Mouse (Mus musculus) adrenal gland, adult 8-10 months (tissue): ENCODE measurements around the gene Hist1h1t. TPM values are rescaled to one million over a fixed set of nuclear protein-coding genes. Genes with fewer than 3 reads are reported as not detected.
A peak's percentile ranks its signal among the peaks of the same experiment; 100 is the strongest.
"Not testable (repeated sequence)": the region's sequence is repeated elsewhere in the genome, so short reads cannot be mapped to it uniquely, and the experiment has no call there.

Experiments
- DNase-seq: peaks from one replicate; pipeline ENCODE4 v3.0.0; 2022
- total RNA-seq, 4 experiments: library from RNA; stranded (reverse); gene quantifications; 2 replicates each; pipeline ENCODE4 v1.2.4; 2022

The Hist1h1t gene
- total RNA-seq, 4 experiments from 2014 or later, result 0.26 TPM; not detected in 3

DNA sequence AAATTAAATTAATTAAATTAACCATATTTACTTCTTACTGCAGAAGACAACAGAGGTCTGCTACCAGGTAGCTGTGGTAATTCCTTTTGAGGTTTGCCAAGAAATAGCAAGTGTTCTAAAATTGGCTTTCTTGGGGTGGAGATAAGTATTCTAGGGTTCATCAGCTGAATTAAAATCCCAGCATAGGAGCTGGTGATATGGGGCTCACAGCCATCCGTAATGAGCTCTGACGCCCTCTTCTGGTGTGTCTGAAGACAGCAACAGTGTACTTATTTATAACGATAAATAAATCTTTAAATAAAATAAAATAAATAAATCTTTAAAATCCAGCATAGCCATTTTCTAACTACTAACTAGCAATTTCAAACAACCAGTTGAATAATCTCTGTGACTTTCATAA, 4.2 kb downstream of the Hist1h1t start:
- no peak for DNase-seq

DNA sequence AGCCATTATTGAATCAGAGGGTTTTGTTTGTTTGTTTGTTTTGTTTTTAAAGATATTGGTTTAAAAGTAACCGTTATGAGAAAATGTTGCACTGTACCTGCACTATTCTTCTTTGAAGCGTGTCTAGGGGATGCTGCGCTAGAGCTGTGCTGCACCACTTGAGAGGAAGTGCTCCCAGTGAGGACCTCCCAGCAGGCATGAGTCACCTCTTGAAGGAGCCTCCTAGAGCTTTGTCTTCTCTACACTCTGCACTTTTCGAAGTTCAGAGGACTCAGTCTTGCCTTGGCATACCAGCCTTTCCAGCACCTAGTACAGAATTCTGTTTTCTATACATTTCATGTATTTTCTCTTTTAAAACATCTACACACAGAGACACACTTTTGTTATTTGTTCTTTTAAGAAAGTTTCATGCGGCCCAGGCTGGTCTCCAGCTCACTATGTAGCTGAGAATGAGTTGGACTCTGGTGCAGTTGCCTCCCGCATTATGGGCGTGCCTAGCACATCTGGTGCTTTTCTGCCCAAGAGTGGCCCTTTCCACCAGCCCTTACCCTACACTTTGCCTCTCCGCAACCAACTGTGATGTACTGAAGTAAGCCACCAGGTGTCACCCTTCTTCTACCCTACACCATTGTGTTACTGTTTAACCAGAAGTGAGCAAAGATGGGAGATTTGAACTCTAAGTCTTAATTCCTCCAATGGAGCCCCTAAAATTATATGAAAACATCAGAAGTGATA, 5.3 kb downstream of the Hist1h1t start:
- peak; percentile 71 for DNase-seq

DNA sequence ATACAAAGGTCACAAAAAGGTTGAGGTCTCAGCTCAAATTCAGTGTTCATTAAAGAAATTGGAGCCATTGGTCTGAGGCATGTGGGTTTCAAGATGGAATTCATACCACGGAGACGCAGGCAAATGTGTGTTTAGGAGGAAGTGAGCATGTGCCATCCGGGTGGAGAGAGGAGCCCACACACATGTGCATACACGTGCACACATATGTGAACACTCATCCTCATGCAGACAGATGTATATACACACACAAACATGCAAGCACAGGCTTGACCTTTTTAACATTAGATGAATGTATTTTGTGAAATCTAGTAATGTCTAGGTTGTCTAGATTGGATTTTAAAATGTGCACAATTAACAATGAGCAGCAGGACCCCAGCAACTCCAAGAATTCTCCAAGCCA, 6.6 kb downstream of the Hist1h1t start:
- DNase-seq, result no peak

DNA sequence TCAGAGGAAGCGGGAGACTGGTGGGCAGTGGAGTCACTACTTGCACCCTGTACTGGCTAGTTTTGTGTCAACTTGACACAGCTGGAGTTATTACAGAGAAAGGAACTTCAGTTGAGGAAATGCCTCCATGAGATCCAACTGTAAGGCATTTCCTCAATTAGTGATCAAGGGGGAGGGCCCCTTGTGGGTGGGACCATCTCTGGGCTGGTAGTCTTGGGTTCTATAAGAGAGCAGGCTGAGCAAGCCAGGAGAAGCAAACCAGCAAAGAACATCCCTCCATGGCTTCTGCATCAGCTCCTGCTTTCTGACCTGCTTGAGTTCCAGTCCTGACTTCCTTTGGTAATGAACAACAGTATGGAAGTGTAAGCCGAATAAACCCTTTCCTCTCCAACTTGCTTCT, 7.2 kb downstream of the Hist1h1t start:
- not testable (repeated sequence) for DNase-seq

DNA sequence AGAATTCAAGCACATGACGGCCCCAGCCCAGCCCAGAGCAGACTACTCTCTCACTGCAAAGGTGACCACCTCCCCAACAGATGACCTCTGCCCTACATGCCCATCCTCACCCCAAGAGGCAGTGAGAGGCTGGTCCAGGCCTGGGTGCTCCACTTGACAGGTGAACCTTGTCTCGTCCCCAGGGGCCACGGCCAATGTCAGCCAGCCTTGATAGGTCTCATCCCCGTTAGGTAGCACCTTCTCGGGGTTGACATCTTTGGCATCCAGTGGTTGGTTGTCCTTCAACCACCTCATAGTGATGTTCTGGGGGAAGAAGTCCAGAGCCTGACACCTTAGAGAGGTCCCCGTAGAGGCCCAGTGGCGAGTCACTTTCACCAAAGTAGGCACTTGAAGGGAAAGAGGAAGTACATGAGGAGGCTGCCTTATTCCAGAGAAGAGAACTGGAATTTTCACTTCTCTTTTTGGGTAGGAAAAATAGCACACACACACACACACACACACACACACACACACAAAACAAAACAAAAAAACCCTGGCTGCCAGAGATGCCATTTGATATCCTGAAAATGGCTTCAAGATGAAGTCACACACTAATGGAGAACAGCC, 10.2 kb downstream of the Hist1h1t start:
- DNase-seq, result no peak

DNA sequence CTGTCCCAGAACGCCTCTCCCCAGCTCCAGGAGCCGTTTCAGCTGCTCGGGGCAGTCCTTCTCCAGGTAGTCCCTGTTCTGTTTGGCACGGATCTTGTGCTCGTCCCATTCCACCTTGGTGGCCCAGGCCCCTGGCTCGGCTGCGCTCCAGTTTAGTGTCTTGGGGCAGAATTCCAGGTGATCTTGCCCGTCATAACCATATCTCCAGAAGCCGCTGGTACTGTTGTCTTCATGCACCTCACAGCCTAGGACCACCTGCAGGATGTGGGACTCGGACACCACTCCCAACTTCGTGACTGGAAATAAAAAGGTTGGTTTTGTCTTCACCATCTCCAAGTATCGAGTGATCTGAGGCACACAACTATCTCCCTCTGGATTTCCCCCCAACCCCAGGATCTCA, 11.2 kb downstream of the Hist1h1t start:
- DNase-seq, result no peak

DNA sequence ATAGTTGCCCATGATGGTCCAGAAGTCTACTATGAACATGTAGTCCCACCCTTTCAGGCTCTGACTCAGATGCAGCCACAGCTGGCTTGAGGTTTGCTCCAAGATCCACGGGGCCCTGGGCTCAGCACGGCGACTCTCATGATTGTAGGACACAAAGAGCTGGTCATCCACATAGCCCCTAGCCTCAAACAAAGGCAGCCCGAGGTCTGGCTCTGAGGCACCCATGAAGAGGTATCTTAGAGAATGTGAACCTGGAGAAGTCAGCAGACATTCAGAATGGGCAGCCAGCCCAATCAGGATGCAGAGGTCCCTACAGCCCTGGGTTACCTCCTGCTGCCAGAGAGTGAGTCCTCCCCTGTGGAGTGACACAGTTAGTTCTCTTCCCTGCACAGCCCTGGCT, 12.4 kb downstream of the Hist1h1t start:
- DNase-seq, result no peak

DNA sequence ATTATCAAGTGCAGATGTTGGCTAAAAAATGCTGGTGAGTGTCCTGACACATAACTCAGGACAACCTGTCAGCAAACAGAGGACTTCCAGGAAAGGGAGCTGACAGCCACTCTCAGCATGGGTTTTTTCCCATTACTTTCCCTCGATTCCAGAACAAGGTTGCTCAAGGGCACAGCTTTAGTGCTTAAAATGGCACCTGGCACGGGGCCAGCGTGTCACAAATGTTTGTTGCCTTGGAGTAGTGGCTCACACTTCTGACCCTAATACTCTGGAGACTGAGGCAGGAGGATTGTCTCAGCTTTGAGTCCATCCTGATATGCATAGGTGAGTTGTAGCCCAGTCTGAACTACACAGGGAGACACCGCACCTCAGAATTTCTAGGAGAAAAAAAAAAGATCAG, 13.0 kb downstream of the Hist1h1t start:
- DNase-seq, result no peak

DNA sequence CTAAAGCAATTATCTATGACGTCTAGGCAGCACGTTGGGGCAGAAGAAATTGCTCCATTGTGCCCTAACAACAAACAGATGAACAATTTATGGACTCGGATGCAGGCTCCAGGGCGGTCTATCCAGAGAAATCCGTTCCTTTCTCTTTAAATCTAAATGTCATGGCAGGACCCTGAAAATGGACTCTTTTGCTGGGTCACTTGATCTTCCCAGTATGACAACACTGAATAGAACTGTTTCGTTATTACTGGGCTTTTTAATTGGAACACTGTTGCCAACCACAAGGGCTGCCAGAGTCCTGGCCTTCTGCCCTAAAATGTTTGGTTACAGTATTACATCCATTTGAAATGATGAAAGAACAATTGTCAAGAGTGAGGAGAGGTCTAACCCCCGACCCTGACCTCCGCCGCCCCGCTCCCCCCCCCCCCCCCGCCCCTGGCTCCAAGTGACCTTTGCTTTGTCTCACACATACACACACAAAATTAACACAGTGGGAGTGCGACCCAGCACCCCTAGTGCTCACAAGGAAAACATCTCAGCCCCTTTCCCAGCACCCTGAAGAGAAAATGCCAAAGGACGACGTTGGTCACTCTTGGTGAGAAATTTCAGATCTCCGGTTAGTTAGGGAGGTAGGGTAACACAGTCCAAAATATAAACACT, 14.2 kb downstream of the Hist1h1t start:
- DNase-seq, result no peak

DNA sequence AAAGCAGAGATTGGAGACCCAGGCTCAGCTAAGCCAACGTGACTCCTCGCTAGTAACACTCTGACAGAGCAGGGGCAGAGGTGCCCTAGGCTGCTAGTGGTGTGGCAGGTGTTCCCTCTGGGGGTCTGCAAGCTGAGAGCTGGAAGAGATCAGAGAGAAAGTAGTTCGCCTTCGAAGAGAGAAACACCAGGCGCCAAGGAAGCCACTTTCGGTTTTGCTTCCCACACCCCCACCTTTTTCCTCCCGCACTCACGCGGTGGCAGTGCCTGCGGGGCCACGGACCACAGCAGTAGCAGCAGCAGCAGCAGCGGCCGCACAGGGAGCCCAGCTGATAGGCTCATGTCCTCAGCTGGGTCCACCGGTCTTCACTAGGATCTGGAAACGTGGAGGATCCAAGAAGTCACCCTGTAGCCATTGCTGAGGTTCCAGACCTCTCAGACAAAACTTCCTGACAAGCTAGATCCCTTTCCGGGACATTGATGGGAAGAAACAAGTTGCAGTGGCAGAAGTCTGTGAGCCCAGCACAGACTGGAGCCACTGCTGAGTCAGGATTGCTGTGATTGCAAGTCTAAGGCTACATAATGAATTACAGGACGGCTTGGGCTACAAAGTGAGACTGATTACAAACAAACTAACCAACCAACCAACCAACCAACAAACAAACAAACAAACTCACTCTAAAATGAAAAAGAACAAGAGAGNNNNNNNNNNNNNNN, 14.9 kb downstream of the Hist1h1t start, which contains the start of gene Hfe:
TSS of gene Hfe (minus strand) at position 481 of the 716 bp plus-strand sequence.
- DNase-seq, result peak; percentile 54

DNA sequence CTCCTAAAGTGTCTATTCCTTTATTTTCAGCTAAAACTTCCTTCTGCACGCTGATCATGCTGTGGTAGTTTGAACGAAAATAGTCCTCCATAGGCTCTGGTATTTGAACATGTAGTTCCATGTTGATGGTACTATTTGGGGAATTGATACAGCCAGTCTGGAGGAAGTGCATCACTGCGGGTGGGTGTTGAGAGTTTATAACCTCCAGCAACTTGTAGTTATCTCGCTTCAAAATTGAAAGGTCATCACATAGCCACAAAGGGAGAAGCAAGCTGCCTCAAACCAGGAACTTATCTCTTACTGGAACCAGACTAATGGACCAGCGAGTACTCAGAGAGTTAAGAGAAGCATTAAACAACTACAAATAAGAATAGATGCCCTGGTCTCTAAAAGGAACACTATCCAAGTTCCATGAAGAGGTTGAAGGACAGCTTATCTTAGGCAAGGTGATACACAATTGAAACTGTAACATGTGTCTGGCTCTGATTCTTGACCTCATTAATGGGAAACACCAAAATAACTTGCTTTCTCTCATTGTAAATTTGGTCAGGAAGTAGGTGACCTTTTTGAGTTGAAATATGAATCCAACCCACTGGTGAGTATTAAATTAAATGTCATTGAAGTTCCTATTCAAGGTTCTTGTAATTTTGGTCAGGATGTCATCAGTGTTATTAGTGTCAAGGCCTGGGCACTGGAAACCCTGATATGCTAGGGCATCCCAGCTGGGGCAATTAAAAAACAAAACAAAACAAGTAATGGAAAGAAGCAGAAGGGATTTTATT, 20.8 kb downstream of the Hist1h1t start:
- no peak for DNase-seq

DNA sequence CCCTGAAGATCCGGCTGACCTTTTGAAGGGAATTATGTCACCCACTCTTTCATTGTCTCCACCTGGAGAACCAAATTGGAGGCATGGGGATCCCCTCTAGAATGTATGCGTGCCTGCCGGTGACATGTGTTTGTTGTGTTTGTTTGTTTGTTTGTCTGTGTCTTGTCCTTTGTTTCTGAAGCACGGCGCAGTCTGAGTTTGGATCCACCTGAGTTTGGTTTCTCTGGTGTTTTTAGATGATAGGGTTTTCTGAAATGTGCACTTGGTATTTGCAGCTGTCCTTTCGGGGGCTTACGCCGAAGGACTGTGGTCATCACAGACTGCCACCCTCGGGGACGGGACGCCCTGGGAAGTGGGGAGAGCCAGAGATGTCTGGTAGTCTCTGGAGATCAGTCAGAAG, 21.6 kb downstream of the Hist1h1t start:
- DNase-seq, result no peak

DNA sequence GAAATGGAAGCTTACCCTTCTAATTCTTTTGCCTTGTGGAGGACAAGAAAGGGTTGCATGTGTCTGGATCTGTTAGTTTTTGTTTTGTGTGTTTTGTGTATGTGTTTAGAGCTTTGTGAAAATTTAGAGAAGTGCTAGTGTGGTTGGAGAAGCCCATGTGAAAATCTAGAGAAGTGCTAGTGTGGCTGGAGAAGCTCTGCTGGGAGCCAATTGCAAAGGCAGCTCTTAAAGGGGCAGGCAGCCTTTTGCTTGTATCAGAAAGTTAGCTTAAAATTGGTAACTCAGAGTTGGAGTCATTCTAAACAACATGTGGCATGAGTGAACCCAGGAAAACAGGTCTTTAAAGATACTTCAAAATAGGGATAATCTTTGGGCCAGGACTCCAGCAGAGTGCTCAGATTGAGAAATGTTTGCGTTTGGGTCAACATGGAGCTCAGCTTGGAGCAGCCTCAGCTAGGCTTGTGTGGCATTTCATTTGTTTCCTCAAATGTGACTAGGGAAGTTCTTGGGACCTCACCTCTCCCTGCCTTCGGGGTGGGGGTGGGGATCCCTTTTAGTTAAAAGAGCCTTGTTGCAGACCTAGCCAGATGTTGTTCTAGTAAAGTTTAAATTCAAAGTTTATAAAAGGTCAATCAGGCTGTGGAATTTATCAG, 22.1 kb downstream of the Hist1h1t start:
- not testable (repeated sequence) for DNase-seq

DNA sequence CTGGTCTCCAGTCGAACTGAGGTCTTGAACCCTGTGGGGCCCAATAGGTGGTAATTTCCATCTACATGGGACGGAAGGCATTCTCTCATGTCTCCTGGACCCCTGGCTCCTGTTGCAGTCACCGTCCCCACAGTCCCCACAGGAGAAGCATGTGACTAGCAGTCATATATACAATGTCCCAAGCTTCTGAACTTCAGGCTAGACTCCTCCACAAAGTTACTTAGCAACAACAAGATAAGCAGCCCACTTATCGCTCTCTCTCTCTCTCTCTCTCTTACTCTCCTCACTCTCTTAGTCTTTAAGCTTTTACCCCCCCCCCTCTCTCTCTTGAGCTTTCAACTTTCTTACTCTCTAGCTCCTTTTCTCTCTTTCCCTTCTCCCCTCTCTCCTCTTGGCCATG, 28.6 kb downstream of the Hist1h1t start:
- no peak for DNase-seq

DNA sequence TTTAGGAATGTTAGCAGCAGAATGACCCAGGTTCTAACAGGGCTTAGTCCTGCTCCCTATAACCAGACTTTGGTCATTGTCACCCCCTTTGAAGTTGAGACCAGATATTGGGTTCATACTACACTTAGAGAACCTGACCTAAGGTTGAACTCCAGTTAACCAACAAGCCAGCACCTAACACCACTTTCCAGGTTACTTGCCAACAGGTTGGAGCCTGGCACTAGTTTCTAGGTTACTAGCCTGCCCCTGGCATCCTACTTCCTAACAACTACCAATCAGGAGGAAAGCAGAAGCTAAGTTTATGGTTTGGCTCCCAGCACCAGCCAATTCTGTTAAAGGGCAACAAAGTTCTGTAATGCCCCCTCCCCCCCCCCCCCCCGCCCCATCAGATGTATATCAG, 29.6 kb downstream of the Hist1h1t start:
- no peak for DNase-seq

DNA sequence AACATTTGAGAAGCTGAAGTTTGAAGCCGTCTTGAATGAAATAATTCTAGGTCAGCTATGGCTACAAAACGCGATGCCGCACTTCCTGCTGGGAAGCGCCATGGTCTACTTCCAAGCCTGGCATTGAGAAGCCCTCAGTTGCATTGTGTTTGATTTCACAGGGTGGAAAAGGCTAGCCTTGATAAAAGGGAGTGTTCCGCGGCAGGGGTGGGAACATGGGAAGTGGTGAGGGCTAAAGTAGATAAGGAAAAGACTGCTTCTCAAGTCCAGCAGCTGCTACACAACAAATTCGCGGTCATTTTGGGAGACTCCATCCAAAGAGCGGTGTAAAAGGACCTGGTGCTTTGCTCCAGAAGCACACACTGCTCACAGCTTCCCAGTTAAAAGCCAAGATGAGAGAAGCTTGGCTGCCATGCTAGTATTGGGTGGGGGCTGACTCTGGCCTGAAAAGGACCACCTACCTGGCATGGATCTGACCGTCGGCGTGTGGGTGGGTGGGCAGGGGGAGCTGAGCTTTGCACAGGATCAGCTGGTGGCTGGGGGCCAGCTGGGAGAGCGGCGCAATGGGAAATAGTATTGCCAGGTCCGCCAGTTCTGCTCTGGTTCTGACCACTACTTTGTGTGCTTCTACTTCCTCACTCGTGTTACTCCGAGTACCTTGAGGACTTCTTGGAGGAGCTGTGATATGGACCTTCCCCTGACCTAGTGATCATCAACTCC, 33.0 kb downstream of the Hist1h1t start:
- DNase-seq, result no peak

DNA sequence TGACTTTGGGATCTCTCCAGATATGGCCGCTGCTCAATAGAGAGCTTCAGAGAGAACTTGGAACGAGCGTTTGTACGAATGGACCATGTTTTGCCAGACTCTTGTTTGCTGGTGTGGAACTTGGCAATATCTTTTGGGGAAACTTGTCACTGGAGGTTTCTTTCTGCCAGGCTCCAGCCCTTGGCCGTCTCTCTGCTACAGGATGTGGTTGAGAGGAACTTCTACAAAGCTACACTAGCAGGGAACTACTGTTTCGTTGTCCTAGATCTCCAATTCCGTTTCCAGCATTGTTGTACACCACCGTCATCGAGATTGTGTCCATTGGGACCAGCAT, 33.5 kb downstream of the Hist1h1t start:
- DNase-seq, result no peak

DNA sequence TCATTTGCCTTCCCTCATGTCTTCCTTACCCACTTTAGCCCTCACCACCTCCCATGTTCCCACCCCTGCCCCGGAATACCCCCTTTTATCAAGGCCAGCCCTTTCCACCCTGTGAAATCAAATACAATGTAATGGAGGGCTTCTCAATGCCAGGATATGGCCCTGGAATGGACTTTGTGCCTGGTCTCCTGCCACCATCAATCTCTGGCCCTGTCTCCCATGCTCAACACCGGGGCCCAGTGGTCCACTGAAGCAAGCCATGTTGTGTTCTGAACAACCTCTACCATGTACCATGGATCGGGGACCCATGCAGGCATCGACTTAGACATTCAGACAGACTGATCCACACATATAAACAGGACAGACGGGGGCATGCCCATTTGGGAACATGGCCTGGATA, 34.1 kb downstream of the Hist1h1t start:
- no peak for DNase-seq

DNA sequence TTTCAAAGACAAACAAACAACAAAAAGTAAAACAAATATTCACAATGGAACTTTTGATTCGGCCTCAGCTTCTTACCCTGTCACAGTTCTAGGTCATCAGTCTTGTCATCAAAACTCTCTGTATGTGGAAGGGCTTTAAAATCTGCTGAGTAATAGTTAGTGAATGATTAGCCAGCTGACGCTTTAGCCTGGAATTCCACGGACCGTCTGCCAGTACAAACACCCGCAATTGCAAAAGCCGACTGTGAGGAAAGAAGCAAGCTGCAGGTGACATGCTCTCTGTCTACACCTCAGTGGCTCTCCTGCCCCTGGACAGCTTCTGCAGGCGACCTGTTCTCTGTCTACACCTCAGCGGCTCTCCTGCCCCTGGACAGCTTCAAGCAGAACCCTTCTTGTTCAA, 34.9 kb downstream of the Hist1h1t start:
- DNase-seq, result no peak

DNA sequence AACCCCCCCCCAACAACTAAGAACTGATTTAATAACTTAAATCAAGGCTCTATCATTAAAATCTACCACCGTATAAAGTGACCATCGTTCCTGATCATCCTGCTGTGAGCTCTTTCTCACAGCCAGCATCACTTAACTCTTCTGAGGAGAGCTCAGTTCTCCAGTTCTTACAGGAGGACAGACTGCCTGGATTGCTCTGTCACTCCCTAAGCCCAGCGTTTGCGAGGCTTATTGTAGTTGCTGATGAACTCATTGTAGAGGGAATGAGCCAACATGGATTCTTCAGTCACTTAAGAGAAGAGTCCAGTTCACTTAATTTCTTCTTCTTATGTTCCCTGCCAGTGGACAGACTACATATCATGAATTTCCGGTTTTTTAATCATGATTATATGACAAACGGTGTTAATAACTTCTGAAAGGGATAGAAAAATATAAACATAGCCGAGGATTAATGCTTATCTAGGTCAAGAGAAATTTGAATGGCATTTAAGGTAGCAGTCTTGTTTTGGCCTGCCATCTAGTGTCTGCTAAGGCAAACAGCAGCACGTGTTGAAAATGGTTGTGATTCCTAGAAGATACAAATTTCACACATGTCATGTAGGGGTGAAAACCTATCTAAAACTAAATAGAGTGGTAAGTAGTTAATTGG, 36.7 kb downstream of the Hist1h1t start:
- DNase-seq, result no peak

DNA sequence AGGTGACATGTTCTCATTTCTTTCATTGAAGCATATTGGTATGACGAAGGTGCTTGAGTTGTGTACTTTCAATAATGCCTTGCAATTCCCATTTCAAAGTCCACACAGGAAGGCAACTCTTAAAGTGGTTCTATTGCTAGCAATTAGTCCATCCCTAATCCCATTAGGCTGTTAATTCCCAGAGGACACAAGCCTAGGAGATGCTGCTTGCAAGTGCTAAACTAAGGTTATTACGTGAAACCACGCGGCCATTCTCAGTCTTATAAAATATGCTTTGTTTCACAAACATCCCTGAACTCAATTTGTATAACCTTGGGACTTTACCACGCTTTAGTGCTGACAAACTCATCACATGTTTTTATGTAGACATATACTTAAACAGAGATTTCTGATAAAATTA, 41.5 kb downstream of the Hist1h1t start:
- DNase-seq, result no peak
